Mouse (Mus musculus) NIH3T3 (cell line): ENCODE results near the gene Lrfn4.
"Not testable (repeated sequence)": the region's sequence is repeated elsewhere in the genome, so short reads cannot be mapped to it uniquely, and the experiment has no call there.

ENCODE experiments used
- DNase-seq: peaks from one replicate; pipeline ENCODE4 v3.0.0-alpha.2; 2012; ENCODE audit warnings: low read depth

Gene Lrfn4

DNA sequence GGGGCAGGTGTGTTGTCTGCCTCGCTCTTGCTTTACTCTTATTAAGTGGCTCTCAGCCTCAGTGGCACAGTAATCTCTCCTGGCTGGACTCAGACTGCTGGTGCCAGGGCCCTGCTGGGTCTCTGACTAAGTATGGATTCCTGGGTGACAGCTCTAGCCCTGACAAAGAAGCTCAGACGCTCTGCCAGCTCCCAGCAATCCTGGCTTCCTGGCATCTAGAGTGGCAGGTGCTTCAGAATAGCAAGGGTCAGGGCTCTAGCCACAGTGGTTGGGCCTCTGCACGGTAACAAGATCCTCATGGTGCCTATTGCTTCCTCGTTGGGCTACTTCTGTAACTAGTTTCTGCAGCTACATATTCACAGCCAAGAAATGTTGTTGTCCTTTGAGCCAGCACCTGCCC, 5.4 kb downstream of the Lrfn4 start:
- no peak for DNase-seq

DNA sequence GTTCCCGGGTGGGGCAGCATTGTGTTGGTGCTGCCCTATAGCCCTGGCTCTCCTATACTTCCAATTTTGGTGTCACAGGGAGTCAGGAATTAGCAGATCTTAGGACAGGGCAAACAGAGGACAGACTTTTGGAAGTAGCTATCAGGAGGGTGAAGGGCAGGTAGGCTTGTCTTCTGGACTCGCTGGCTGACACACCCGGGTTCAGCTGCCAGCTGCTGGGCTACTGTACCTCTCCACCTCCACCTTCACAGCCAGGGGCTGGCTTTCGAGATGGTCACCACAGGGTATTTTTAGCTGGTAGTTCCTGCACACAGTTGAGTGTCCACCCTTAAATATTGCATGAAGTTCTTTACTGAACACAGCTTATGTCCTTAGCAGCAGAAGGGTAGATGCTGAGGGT, 7.0 kb downstream of the Lrfn4 start:
- no peak for DNase-seq

DNA sequence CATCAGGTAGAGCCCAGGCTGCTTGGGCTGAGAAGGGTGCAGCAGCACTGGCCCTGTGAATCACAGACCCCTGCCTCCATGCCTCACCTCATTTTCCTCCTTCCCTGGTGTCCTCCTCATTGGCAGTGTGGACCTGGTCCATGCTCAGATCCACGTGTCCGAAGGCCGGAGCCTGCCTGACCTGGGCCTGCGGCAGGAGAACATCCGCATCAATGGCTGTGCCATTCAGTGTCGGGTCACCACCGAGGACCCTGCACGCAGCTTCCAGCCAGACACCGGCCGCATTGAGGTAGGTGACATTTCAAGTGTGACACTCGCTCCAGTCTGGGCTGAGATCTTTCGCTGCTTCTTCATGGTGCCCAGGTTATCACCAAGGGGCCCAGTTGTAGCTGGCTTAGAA, 8.1 kb downstream of the Lrfn4 start:
- DNase-seq = no peak

DNA sequence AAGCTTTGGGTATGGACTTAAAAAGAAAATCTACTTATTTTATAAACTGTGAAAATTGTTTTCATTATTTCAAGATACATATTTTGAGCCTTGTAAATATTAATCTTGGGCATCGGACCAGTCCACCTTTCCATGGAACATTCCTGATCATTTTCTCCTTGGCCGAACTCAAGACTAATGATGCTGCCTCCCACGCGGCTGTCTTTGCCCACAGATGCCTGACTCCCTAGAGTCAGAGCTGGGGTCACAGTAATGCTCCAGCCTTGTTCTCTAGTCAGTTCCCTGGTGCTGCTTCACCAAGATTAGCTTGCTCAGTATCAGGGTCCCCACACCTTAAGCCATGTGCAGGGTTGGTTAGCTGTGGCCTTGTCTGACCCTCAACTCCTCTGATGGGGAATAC, 9.8 kb downstream of the Lrfn4 start:
- no peak for DNase-seq

DNA sequence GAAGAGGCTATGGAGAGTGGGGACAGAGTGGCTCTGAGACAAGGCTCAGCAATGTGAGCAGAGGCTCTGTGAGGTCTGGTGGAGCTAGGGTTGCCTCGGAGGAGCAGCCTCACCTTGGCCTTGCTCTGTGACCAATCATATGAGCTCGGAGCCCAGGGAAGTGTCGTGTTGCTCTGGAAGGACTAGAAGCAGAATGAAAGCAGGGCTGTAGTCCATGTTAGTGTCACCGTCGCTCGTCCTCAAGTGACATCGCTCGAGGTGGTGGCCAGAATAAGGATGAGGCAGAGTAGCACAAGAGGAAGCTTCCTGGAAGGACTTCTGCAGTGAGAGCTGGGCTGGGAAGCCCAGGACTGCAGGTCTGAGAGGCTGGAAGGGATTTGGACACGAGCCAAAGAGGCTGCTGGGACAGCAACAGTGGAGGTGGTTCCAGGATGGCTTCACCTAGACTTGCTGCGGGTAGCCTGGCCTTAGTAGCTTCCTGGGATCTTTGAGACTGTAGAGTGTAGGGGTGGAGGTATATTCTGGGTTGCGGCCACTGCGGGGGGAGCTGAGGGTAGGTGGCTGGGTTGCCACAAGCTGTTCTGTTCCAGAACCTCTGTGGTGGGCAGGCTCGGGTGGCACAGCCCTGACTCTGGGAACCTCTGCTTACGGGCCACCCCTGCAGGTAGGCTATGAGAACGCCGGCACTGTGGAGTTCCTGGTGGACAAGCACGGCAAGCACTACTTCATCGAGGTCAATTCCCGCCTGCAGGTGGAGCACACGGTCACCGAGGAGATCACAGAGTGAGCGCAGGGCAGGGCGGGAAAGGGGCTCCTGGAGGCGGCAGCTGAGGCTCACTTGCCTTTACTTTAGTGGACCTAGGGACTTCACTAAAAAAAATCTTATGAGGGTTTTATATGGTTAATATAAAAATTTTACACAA, 11.4 kb downstream of the Lrfn4 start:
- no peak for DNase-seq

DNA sequence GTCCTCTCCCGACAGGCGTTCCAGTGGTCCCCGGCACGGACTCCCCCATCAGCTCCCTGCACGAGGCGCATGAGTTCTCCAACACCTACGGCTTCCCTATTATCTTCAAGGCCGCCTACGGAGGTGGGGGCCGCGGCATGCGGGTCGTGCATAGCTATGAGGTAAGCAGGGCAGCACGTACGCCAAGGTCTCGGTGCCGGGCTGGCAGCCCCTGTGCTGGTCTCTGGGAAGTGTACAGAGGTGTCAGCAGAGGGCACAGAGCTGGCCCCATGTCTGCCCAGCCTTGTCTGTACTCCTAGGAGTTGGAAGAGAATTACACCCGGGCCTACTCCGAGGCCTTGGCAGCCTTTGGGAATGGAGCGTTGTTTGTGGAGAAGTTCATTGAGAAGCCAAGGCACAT, 13.0 kb downstream of the Lrfn4 start:
- no peak for DNase-seq

DNA sequence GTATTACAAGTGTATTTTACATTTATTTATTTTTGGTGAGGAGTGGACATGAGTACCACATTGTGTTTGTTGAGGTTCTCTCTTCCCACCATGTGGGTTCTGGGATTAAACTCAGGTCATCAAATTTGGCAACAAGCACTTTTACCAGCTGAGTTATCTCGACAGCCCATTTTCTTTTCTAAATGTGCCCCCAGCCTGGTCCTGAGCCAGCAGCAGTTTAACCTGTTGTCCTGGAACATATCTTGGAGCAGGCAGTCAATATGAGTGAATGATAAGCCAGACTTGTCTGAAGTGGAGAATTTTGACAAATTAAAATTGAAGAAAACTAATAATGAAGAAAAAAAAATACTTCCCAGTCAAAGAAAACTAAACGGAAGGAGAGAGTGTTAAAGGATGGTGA, 19.4 kb downstream of the Lrfn4 start:
- no peak for DNase-seq

DNA sequence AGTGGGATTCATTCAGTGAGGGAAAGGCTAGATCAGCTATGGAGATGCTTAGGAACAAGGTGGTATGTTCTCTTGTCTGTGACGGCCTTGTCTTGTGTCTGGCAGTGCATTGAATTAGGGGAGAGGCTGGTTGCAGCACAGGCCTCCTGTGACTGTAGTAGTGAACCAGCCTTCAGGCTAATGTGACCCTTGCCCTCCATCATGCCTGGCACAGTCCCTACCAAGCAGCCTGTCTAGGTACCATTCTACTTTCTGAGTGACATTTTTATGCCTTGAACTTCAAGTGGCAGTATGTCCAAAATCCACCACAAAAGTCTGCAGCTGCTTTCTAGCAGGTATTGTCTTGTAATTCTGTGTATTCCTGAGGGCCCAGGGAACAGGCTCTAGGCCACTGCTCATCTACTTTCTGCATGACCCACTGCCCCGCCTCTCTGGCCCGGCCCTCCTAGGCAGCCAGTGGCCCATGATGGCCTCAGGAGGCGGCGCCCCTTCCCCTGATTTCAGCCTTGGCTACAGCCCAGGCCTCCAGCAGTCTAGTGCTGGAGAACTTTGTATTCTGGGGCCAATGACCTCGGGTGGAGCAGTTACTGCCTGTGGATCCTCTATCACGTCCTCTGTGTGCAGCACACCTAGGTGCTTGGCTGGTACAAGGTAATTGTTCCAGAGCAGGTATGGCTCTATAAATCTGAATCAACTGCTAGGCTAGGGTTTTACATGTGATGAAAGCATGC, 21.5 kb downstream of the Lrfn4 start:
- no peak for DNase-seq

DNA sequence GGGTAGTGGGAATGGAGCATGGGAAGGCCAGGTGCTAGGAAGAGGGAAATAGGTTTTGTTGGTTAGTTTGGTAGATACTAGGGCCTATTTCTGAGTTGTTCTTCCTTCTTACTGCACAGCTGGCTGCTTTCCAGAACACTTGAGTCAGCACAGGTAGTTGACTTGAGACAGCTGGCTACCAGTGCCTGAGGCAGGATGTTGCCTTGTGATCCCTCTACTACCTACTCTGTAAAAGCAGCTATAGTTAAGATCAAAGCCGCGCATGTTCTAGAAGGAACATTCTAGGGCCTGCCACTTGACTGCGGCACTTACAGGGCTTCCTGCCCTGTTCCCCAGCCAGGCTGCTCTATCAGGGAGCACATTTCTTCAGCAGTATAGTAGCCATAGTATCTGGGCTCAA, 25.4 kb downstream of the Lrfn4 start:
- DNase-seq = peak; percentile 35

DNA sequence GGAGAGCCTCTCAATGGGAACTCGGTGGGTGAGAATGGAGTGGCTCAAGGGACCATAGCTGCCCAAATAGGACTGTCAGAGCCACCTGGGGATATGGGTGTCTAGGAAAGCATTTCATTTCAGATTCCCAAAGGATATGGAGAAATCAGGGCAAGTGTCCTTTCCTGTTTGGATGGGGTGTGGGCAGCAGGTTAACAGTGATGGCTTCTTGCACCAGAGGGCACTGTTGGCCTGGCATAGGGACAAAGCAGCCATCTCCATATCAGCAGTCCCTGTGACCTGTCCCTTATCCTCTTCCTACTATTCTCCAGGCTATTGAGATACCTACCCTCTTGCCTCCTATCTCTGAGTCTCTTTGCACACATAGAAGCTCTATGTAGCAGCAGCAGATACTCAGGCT, 26.4 kb downstream of the Lrfn4 start:
- DNase-seq = no peak

DNA sequence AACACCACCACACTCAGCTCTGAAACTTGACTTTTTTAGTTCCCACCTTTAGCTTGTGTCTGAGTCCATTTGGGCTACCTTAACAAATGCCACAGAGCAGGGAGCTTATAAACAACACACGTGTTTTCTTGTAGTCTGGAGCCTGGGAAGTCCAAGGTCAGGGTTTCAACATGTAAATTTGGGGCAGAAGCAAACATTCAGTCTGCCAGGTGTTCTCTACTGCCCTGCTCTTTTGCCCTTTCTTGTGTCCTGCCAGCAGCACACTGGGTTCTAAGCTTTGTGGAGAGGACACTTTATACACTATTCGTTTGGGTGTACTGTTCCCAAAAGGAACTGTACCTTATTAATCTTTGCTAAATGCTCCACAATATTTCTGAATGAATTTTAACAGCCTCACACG, 27.0 kb downstream of the Lrfn4 start:
- no peak for DNase-seq

DNA sequence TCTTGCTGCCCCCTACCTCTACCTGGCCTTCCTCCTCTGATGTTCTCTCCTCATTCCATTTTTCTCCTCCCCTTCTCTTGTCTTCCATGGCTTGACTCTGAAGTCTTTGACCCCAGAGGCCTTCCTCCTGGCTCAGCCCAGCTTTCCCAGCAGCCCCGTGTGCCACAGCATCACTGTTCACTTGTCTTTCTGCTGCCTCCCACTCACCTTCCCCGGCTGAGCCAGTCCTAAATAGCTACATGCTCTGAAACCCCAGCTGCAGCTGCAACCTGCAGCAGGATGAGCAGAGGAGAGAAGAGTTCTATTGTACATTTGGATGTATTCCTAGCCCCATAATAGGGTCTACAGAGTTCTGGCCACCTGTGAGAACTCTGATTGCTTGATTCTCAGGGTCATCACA, 28.0 kb downstream of the Lrfn4 start:
- no peak for DNase-seq

DNA sequence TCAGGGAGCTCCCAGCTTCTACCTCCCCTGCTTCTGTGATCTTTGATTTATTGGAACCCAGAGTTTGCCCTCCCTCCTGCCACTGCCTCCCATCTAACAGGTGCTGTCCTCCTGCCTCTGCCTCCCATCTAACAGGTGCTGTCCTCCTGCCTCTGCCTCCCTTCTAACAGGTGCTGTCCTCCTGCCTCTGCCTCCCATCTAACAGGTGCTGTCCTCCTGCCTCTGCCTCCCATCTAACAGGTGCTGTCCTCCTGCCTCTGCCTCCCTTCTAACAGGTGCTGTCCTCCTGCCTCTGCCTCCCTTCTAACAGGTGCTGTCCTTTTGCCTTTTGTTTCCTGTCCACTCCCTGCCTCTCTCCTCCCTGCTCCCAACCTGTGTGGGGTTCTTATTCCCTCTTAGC, 28.7 kb downstream of the Lrfn4 start:
- DNase-seq = not testable (repeated sequence)

DNA sequence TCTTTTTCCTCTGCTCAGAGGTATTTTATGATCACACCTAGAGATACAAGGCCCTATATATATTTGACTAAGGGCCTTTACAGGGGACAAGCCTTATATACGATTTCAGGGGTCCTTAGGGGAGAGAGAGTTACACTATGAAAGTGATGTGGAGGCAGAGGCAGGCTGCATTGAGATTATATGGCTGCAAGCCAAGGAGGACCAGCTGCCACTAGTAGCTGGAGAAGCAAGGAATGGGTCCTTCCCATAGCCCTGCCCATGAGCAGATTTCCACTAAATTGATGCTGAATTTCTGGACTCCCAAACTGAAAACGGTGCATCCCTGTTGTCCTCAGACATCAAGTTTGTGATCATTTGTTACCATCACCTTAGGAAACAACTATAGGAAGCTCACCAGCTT, 31.6 kb downstream of the Lrfn4 start:
- DNase-seq = no peak

DNA sequence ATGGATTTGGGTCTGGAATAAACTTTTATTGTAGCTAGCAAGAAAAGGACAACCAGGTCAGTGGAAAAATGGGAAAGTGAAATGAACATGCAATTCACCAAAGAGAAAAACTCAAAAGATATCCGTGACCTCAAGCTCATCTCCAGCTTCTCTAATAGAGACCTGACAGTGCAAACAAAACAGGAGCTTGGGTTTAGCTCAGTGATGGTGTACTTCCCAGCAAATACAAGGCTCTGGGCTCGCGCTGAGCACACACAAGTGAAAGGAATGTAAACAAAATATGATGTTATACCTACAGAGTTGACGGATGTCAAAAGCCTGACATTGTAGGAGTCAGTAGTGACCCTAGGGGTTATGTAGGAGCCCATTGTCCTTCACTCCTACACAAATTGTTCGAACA, 36.2 kb downstream of the Lrfn4 start:
- DNase-seq = no peak

DNA sequence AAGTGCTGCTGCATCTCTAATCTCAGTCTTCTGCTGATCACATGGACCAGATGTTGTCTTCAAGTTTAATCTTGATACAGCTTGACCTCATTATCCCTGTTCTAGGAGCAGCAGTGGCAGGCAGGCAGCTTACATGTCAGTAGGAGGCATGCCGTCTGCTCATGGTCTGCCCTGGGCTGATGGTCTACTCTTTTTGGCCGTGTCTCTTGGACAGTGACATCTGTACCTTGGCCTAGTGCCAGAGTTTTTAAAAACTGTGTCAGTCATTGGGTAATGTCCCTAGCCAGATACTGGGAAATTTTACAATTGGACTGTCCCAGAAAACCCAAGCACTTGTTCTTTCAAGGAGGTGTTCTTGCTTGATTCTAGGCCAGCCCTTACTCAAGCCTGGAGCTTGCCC, 36.7 kb downstream of the Lrfn4 start:
- no peak for DNase-seq

DNA sequence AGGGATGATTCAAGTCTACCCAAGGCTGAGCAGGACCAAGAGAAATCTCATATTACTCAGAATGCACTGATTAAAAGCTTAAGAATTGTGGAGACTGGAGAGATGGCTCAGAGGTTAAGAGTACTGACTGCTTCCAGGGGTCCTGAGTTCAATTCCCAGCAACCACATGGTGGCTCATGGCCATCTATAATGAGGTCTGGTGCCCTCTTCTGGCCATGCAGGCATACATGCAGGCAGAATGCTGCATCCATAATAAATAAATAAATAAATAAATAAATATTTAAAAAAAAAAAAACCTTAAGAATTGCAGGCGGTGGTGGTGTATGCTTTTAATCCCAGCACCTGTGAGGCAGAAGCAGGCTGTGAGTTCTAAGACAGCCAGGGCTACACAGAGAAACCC, 42.2 kb downstream of the Lrfn4 start:
- peak; percentile 40 for DNase-seq

DNA sequence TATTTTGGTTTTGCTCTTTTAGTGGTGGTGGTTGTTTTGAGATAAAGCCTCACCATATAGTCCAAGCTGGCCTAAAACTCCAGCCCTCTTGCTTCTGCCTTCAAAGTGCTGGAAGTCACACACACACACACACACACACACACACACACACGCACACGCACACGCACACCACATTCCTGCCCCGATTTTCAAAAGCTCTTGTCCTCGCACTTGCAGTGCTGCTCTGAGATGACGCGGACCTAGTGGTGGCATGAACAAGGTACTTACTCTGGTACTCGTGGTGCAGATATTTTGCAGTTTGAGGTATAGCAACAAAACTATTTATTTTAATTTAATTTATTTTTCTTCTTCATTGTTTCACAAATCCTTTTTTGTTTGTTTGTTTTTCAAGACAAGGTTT, 43.0 kb downstream of the Lrfn4 start:
- no peak for DNase-seq

DNA sequence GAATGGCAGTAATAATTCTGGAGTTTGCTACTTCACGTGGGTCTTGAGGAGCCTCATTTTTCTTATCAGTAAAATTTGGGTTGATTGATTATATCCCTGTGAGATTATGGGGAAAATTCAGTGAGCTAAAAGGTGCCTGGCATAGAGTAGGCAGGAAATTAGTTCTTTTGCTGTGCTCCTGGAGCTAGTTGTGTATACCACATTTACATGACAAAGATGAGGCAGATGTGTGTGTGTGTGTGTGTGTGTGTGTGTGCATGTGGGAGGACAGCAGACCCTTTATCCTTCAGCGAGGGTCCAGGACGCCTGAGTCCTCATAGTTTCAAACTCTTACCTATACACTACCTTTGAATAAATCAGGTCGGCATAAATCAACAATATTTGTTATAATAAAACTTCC, 43.4 kb downstream of the Lrfn4 start:
- DNase-seq = no peak

DNA sequence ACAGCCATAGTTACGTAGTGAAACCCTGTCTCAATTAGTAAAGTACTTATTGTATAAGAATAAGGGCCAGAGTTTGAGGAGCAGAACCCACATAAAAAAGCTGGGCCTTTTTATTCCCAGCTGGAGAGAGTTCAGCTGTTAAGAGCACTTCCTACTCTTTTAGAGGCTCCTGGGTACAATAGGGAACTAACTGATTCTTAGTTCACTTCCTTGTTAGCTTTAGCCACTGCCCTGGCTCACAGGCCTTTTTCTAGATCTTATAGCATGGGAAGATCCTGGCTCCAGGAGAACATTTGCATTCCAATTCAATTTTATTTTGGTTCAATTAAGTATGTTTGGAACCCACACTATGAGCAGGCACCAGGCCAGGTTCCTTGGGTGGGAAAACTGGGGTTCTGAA, 43.8 kb downstream of the Lrfn4 start:
- DNase-seq = no peak

DNA sequence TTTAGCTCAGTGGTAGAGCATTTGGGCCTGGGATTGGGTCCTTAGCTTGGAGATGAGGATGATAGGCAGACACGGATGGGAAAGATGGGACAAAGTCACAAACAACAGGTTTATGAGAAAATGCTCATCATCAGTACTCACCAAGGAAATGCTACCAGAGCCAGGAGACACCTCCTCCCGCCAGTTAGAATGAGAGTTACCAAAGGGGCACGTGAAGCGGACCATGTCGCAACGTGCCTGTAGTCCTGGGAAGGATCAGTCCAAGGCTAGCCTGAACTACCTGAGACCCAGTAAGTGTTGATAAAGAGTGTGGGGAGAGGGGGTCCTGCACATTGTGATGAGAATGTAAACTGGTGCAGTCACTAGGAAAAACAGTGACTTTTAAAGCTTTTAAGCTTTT, 44.7 kb downstream of the Lrfn4 start:
- no peak for DNase-seq

DNA sequence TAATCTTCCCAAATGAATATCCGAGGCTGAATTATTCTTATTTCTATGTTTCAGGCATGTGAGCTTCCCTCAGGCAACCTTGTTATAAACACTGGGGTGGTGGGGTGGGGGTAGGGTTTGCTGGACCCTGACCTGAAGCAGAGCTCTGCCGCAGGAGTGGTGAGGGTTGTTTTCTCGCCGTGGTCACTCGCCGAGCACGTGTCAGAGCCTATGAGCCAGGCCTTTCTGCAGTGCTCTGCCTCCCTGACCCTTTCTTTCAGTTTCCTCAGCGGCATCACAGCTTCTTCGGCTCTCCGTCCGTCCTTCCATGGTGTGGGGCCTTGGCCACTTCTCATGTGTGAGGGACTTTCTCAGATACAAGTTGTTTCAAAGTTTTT, 45.2 kb downstream of the Lrfn4 start:
- no peak for DNase-seq

DNA sequence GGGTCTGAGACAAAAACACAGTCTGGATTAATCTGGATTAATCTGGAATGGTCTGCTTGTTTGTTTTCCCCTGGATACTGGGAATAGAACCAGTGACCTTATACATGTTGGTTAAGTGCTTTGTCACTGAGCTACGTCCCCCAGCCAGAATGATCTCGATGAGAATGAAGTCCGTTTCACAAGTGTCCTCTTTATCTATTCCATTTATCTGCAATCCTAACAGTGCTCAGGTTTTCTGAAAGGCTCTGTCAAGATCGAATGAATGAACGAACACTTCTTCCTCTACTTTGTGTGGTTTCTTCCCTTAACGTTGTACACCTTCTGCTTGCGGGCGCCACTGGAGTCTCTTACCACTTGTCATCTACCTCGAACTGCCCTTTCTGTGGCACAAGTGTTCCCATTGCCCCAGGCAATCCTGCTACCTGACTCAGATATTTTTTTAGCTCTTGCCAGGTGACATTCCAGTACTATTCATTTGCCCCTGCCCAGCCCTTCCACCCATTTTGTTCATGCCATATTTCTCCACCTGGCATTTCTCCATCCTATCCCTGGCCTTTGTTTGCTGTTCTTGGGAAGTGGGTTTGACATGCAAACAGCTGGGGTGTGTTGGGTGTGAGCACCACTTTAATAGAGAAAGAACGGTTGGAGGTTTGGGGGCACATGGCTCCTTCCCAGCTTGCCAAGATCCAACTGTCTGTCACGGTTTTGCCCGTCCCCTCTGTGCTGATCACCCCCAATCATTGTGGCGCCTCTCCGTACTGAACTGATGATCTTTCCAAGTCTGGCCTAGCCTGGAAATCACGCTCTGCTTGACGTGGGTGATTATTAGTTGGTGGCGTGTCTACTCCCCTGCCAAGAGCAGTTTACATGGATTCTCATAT, 45.9 kb downstream of the Lrfn4 start:
- no peak for DNase-seq
